8 mouse cellular contexts compared by ENCODE assay signal in genomic region chr4:150488096-150488748, GRCm38 (mm10).
DNase-seq lines count a peak whose midpoint lies in the region; ATAC-seq and TF ChIP-seq lines count a peak whose summit lies in the region.

No protein-coding gene starts in this region.

- peak; percentile 84 for DNase-seq in MN1 (ENCODE audit: low spot score)
- peak; percentile 85 for DNase-seq in cerebellum, adult 9-11 months
- DNase-seq in frontal cortex, postnatal 14 days (ENCODE audit: low spot score in 2 of 2): peak; percentile 61 to 73
- peak; percentile 79 for DNase-seq in layer of hippocampus, adult 9-10 months (ENCODE audit: low spot score)
- peak; percentile 63 for DNase-seq in lung, adult 2 months

- TF ChIP-seq POLR2A in lung, adult 2 months (IDR thresholded peaks at IDR 0.05; ENCODE audit: borderline replicate concordance, extremely low read depth, low read depth, low read length): peak; percentile 63; the same call in 1 of the 2 replicates
- no peak for TF ChIP-seq POLR2A in testis, adult 2 months (IDR thresholded peaks at IDR 0.05; ENCODE audit: control insufficient read depth, low read depth, low read length)

- peak overlapping the region; percentile 41; the same call in 1 of the 2 replicates for H3K9ac ChIP-seq in hindbrain, embryonic 12.5 days
- H3K9ac ChIP-seq in neural tube, embryonic 15.5 days (replicated peaks): peak overlapping the region; percentile 50

- peak overlapping the region; percentile 27 for H3K4me3 ChIP-seq in hindbrain, embryonic 12.5 days
- peak overlapping the region; percentile 52 for H3K4me3 ChIP-seq in lung, adult 2 months (replicated peaks; ENCODE audit: extremely low read depth, low read depth, low read length)
- H3K4me3 ChIP-seq in neural tube, embryonic 15.5 days (replicated peaks): peak overlapping the region; percentile 41
- H3K4me3 ChIP-seq in testis, adult 2 months (ENCODE audit: control insufficient read depth, low read depth, low read length): peak overlapping the region; percentile 39

- TF ChIP-seq CTCF in lung, adult 2 months (IDR thresholded peaks at IDR 0.05; ENCODE audit: insufficient read depth, low read length): no peak
- no peak for TF ChIP-seq CTCF in testis, adult 2 months (IDR thresholded peaks at IDR 0.05; ENCODE audit: control insufficient read depth, insufficient read depth, insufficient replicate concordance, low read depth, low read length)

- 23% methylated on average over 12 of the region's 12 CpGs for WGBS in hindbrain, embryonic 12.5 days
- WGBS in lung, adult 2 months: 9% methylated on average over 12 of the region's 12 CpGs
- 15% methylated on average over 12 of the region's 12 CpGs for WGBS in neural tube, embryonic 15.5 days

- peak overlapping the region; percentile 54 for H3K4me2 ChIP-seq in hindbrain, embryonic 12.5 days (replicated peaks)
- H3K4me2 ChIP-seq in neural tube, embryonic 15.5 days: peak overlapping the region; percentile 74

- H3K27me3 ChIP-seq in hindbrain, embryonic 12.5 days: no peaks in the 10 kb centered on the region
- no peaks in the 10 kb centered on the region for H3K27me3 ChIP-seq in neural tube, embryonic 15.5 days (replicated peaks)
- no peaks in the 10 kb centered on the region for H3K27me3 ChIP-seq in testis, adult 2 months (ENCODE audit: control insufficient read depth, insufficient read depth, low read length)

- H3K9me3 ChIP-seq in hindbrain, embryonic 12.5 days (replicated peaks): no peaks in the 10 kb centered on the region
- no peaks in the 10 kb centered on the region for H3K9me3 ChIP-seq in neural tube, embryonic 15.5 days (replicated peaks)

- no peaks in the 10 kb centered on the region for H3K36me3 ChIP-seq in hindbrain, embryonic 12.5 days
- 0 out of 2 replicates have a peak, but pooled peaks cover 3% of the 10 kb centered on the region for H3K36me3 ChIP-seq in neural tube, embryonic 15.5 days
- no peaks in the 10 kb centered on the region for H3K36me3 ChIP-seq in testis, adult 2 months (ENCODE audit: control insufficient read depth, insufficient read depth, low read length)

- peaks cover 28% of the 10 kb centered on the region for H3K4me1 ChIP-seq in hindbrain, embryonic 12.5 days
- H3K4me1 ChIP-seq in lung, adult 2 months (ENCODE audit: control insufficient read depth, insufficient read depth, low read length): peaks cover 14% of the 10 kb centered on the region
- H3K4me1 ChIP-seq in neural tube, embryonic 15.5 days: peaks cover 45% of the 10 kb centered on the region
- H3K4me1 ChIP-seq in testis, adult 2 months (ENCODE audit: control insufficient read depth, insufficient read depth, low read length): no peaks in the 10 kb centered on the region; the same call in 1 of the 2 replicates

- peak overlapping the region; percentile 77 for H3K27ac ChIP-seq in hindbrain, embryonic 12.5 days
- H3K27ac ChIP-seq in neural tube, embryonic 15.5 days (replicated peaks): peak overlapping the region; percentile 85
- peak overlapping the region; percentile 14 for H3K27ac ChIP-seq in testis, adult 2 months (ENCODE audit: control insufficient read depth, insufficient read depth, low read depth, low read length)

- ATAC-seq in hindbrain, embryonic 12.5 days (ENCODE audit: low FRiP score): peak; percentile 88
- ATAC-seq in neural tube, embryonic 15.5 days (ENCODE audit: low FRiP score): peak; percentile 95

Comparison
In these comparisons a context has a peak if more than half of its experiments do, and no peak if none do; other contexts are left out.
1. Peak in every context shown above with its lines: DNase-seq, ATAC-seq, H3K4me3 ChIP-seq and H3K27ac ChIP-seq.
2. H3K27ac ChIP-seq: peak in every context shown above with its lines; median percentile 85 in neural tube, embryonic 15.5 days; 77 in hindbrain, embryonic 12.5 days; 14 in testis, adult 2 months.